Mouse (Mus musculus) limb, embryonic 11.5 days (tissue): ENCODE data around the gene Recql. TPM values are rescaled to one million over a fixed set of nuclear protein-coding genes. Genes with fewer than 3 reads are reported as not detected.

Experiments used
- ATAC-seq: fragments of 200-750 bp; cut with Nextera tagmentation; 2 replicates; pipeline ENCODE4 v1.8.0; 2017; ENCODE audit warnings: low read depth; ENCODE audit not compliant: insufficient number of reproducible peaks, low FRiP score, low TSS enrichment
- DNase-seq: peaks from one replicate; pipeline ENCODE4 v3.0.0-alpha.2; 2015; ENCODE audit warnings: low spot score
- H3K27ac ChIP-seq: fragments of 300-500 bp; sonication (generic); replicated peaks from 2 replicates; pipeline ENCODE4 v1.5.1; 2014; ENCODE audit warnings: low read depth, mild to moderate bottlenecking, low read length
- H3K27me3 ChIP-seq: fragments of 300-500 bp; sonication (generic); 2 replicates; pipeline ENCODE4 v1.6.1; 2014; ENCODE audit warnings: mild to moderate bottlenecking, low read length, mixed read lengths; ENCODE audit not compliant: control insufficient read depth, insufficient read depth
- H3K36me3 ChIP-seq: fragments of 300-500 bp; sonication (generic); 2 replicates; pipeline ENCODE4 v1.6.1; 2014; ENCODE audit warnings: mild to moderate bottlenecking, low read length, moderate library complexity, mixed read lengths; ENCODE audit not compliant: control insufficient read depth, insufficient read depth
- H3K4me1 ChIP-seq: fragments of 300-500 bp; sonication (generic); 2 replicates; pipeline ENCODE4 v1.6.1; 2014; ENCODE audit warnings: low read length, mixed read lengths; ENCODE audit not compliant: control insufficient read depth, insufficient read depth
- H3K4me2 ChIP-seq: fragments of 300-500 bp; sonication (generic); 2 replicates; pipeline ENCODE4 v1.6.1; 2014; ENCODE audit warnings: low read depth, mild to moderate bottlenecking, moderate library complexity; ENCODE audit not compliant: severe bottlenecking
- H3K4me3 ChIP-seq: fragments of 300-500 bp; sonication (generic); 2 replicates; pipeline ENCODE4 v1.5.1; 2014; ENCODE audit warnings: low read depth, low read length
- H3K9ac ChIP-seq: fragments of 300-500 bp; sonication (generic); 2 replicates; pipeline ENCODE4 v1.6.1; 2014; ENCODE audit warnings: mild to moderate bottlenecking, low read length
- H3K9me3 ChIP-seq: fragments of 300-500 bp; sonication (generic); 2 replicates; pipeline ENCODE4 v1.6.1; 2016; ENCODE audit warnings: low read length; ENCODE audit not compliant: control insufficient read depth
- WGBS: fragments of 180-500 bp; shearing (Covaris S2); extraction: QIAGEN DNeasy Blood & Tissue Kit; methylation state at CpG from one replicate; pipeline ENCODE4 v1.1.7; 2014; 5-methylcytosine and 5-hydroxymethylcytosine counted together
- polyA plus RNA-seq: library from polyadenylated mRNA; unstranded; fragments of >200 nt; fragmentation: Nextera tagmentation; extraction: Ambion mirVana; gene quantifications from 2 replicates; pipeline ENCODE4 v1.2.1, GENCODE M21; 2014

Recql gene
- polyA plus RNA-seq, 1 experiment from 2014 or later = 32.0 TPM

- no peak overlapping the region for H3K4me3 ChIP-seq
- no peaks in the 10 kb centered on the region for H3K27me3 ChIP-seq
- 86% methylated on average over 8 of the region's 8 CpGs for WGBS
- no peaks in the 10 kb centered on the region for H3K4me1 ChIP-seq
- H3K36me3 ChIP-seq = peaks cover 7% of the 10 kb centered on the region; the same call in 1 of the 2 replicates
- no peak overlapping the region for H3K4me2 ChIP-seq
- no peaks in the 10 kb centered on the region for H3K9me3 ChIP-seq
- no peak overlapping the region for H3K27ac ChIP-seq
- DNase-seq (no peak), ATAC-seq (no peak)
- H3K9ac ChIP-seq = no peak overlapping the region
Measured at GRCm38 (mm10) chr6:142378576-142379330, 8.1 kb downstream of the Recql start.

- ATAC-seq (no peak), DNase-seq (no peak)
- Histone ChIP-seq H3K4me1 (no peaks in the 10 kb centered on the region), H3K9me3 (no peaks in the 10 kb centered on the region), H3K27ac (no peak overlapping the region), H3K9ac (no peak overlapping the region), H3K27me3 (no peaks in the 10 kb centered on the region), H3K4me2 (no peak overlapping the region), H3K36me3 (peaks cover 7% of the 10 kb centered on the region; the same call in 1 of the 2 replicates), H3K4me3 (no peak overlapping the region)
- 83% methylated on average over 1 of the region's 1 CpGs for WGBS
Measured at GRCm38 (mm10) chr6:142377081-142377480, 9.8 kb downstream of the Recql start.

GRCm38 (mm10) chr6:142369568-142369967 lies 17.3 kb downstream of the Recql start:
- no peak for DNase-seq
- H3K9ac ChIP-seq = no peak overlapping the region
- H3K36me3 ChIP-seq = peaks cover 3% of the 10 kb centered on the region; the same call in 1 of the 2 replicates
- 89% methylated on average over 3 of the region's 3 CpGs for WGBS
- no peak for ATAC-seq
- H3K4me3 ChIP-seq = no peak overlapping the region
- no peaks in the 10 kb centered on the region for H3K4me1 ChIP-seq
- H3K27me3 ChIP-seq = no peaks in the 10 kb centered on the region
- no peaks in the 10 kb centered on the region for H3K9me3 ChIP-seq
- H3K4me2 ChIP-seq = no peak overlapping the region
- no peak overlapping the region for H3K27ac ChIP-seq

GRCm38 (mm10) chr6:142367565-142367964 lies 19.3 kb downstream of the Recql start:
- ATAC-seq (no peak), DNase-seq (no peak)
- Histone ChIP-seq H3K4me3 (no peak overlapping the region), H3K9ac (no peak overlapping the region), H3K4me1 (no peaks in the 10 kb centered on the region), H3K27ac (no peak overlapping the region), H3K36me3 (no peaks in the 10 kb centered on the region), H3K9me3 (no peaks in the 10 kb centered on the region), H3K27me3 (no peaks in the 10 kb centered on the region), H3K4me2 (no peak overlapping the region)
- 89% methylated on average over 3 of the region's 3 CpGs for WGBS

GRCm38 (mm10) chr6:142366473-142367018 lies 20.3 kb downstream of the Recql start:
- Histone ChIP-seq H3K9me3 (no peaks in the 10 kb centered on the region), H3K4me2 (no peak overlapping the region), H3K9ac (no peak overlapping the region), H3K4me1 (no peaks in the 10 kb centered on the region), H3K36me3 (no peaks in the 10 kb centered on the region), H3K4me3 (no peak overlapping the region), H3K27ac (no peak overlapping the region), H3K27me3 (no peaks in the 10 kb centered on the region)
- DNase-seq (no peak), ATAC-seq (no peak)
- 95% methylated on average over 10 of the region's 10 CpGs for WGBS

- H3K4me1 ChIP-seq = no peaks in the 10 kb centered on the region
- H3K4me2 ChIP-seq = no peak overlapping the region
- H3K9ac ChIP-seq = no peak overlapping the region
- H3K27me3 ChIP-seq = no peaks in the 10 kb centered on the region
- H3K27ac ChIP-seq = no peak overlapping the region
- 89% methylated on average over 8 of the region's 8 CpGs for WGBS
- DNase-seq (no peak), ATAC-seq (no peak)
- no peaks in the 10 kb centered on the region for H3K36me3 ChIP-seq
- H3K4me3 ChIP-seq = no peak overlapping the region
- no peaks in the 10 kb centered on the region for H3K9me3 ChIP-seq
Measured at GRCm38 (mm10) chr6:142365742-142366472, 21.0 kb downstream of the Recql start.

- no peaks in the 10 kb centered on the region for H3K27me3 ChIP-seq
- ATAC-seq (no peak), DNase-seq (no peak)
- 77% methylated on average over 9 of the region's 9 CpGs for WGBS
- no peaks in the 10 kb centered on the region for H3K9me3 ChIP-seq
- H3K4me2 ChIP-seq = no peak overlapping the region
- no peaks in the 10 kb centered on the region for H3K4me1 ChIP-seq
- H3K9ac ChIP-seq = no peak overlapping the region
- no peak overlapping the region for H3K27ac ChIP-seq
- no peaks in the 10 kb centered on the region for H3K36me3 ChIP-seq
- no peak overlapping the region for H3K4me3 ChIP-seq
Measured at GRCm38 (mm10) chr6:142363019-142363576, 23.8 kb downstream of the Recql start.

GRCm38 (mm10) chr6:142362036-142362435 lies 24.9 kb downstream of the Recql start:
- no peak for ATAC-seq
- H3K9me3 ChIP-seq = no peaks in the 10 kb centered on the region
- H3K36me3 ChIP-seq = no peaks in the 10 kb centered on the region
- 91% methylated on average over 6 of the region's 6 CpGs for WGBS
- H3K4me2 ChIP-seq = no peak overlapping the region
- no peak for DNase-seq
- no peak overlapping the region for H3K27ac ChIP-seq
- H3K9ac ChIP-seq = no peak overlapping the region
- H3K27me3 ChIP-seq = no peaks in the 10 kb centered on the region
- H3K4me1 ChIP-seq = no peaks in the 10 kb centered on the region
- no peak overlapping the region for H3K4me3 ChIP-seq
